Mouse (Mus musculus) kidney, adult 2 months (tissue): Measurements from ENCODE around the gene Mrpl19. TPM values are rescaled to one million over a fixed set of nuclear protein-coding genes. Genes with fewer than 3 reads are reported as not detected.

Experiments
- DNase-seq: peaks from one replicate; pipeline ENCODE4 v3.0.0; 2021
- H3K27ac ChIP-seq: fragments of 200-500 bp; 2 replicates; pipeline ENCODE4 v1.5.1; 2012; ENCODE audit warnings: low read depth, low read length, control low read depth, inconsistent platforms; ENCODE audit not compliant: insufficient read depth
- H3K27me3 ChIP-seq: fragments of 200-500 bp; replicated peaks from 2 replicates; pipeline ENCODE4 v1.6.1; 2012; ENCODE audit warnings: mild to moderate bottlenecking, moderate library complexity, low read length, inconsistent platforms; ENCODE audit not compliant: control insufficient read depth, insufficient read depth
- H3K36me3 ChIP-seq: fragments of 200-500 bp; 2 replicates; pipeline ENCODE4 v1.6.1; 2012; ENCODE audit warnings: mild to moderate bottlenecking, moderate library complexity, low read length, inconsistent platforms; ENCODE audit not compliant: control insufficient read depth, insufficient read depth
- H3K4me1 ChIP-seq: fragments of 200-500 bp; 2 replicates; pipeline ENCODE4 v1.6.1; 2011; ENCODE audit warnings: low read length; ENCODE audit not compliant: control insufficient read depth, insufficient read depth
- H3K4me3 ChIP-seq: fragments of 200-500 bp; 2 replicates; pipeline ENCODE4 v1.5.1; 2011; ENCODE audit warnings: mild to moderate bottlenecking, low read depth, low read length, control low read depth; ENCODE audit not compliant: insufficient read depth
- CTCF ChIP-seq: fragments of 200-500 bp; conservative IDR thresholded peaks from 2 replicates; pipeline ENCODE4 v1.5.1; 2011; ENCODE audit warnings: low read depth, mild to moderate bottlenecking, control low read depth, low read length, moderate library complexity, mixed read lengths; ENCODE audit not compliant: insufficient read depth, insufficient read length
- POLR2A ChIP-seq: fragments of 200-500 bp; IDR thresholded peaks from one replicate; pipeline ENCODE4 v1.6.1; 2011; ENCODE audit warnings: low read depth, low read length, control low read depth
- WGBS: fragments of 180-500 bp; shearing (Covaris S2); methylation state at CpG from one replicate; pipeline ENCODE4 v1.1.7; 2018; 5-methylcytosine and 5-hydroxymethylcytosine counted together
- polyA plus RNA-seq: library from polyadenylated mRNA; depleted of rRNA; stranded (reverse); fragments of >200 nt; gene quantifications from 2 replicates; pipeline ENCODE4 v1.2.3, GENCODE M21; 2012

Mrpl19 gene
- polyA plus RNA-seq, 1 experiment: 4.6 TPM

GRCm38 (mm10) chr6:81986171-81986570, 20.4 kb upstream of the Mrpl19 start:
- DNase-seq: no peak
- Histone ChIP-seq H3K36me3 (no peaks in the 10 kb centered on the region), H3K4me3 (no peak overlapping the region), H3K27ac (peak overlapping the region; percentile 85; the same call in 1 of the 2 replicates), H3K27me3 (no peaks in the 10 kb centered on the region), H3K4me1 (peaks cover 34% of the 10 kb centered on the region)
- 79% methylated on average over 8 of the region's 8 CpGs for WGBS
- no peak for TF ChIP-seq CTCF
- TF ChIP-seq POLR2A: no peak

- Histone ChIP-seq H3K4me1 (no peaks in the 10 kb centered on the region), H3K27ac (no peak overlapping the region), H3K4me3 (no peak overlapping the region), H3K36me3 (no peaks in the 10 kb centered on the region), H3K27me3 (no peaks in the 10 kb centered on the region)
- TF ChIP-seq POLR2A: no peak
- no peak for TF ChIP-seq CTCF
- no peak for DNase-seq
- WGBS: 93% methylated on average over 4 of the region's 4 CpGs
Observed at GRCm38 (mm10) chr6:81979286-81979685, 13.5 kb upstream of the Mrpl19 start.

GRCm38 (mm10) chr6:81975971-81976621, 10.3 kb upstream of the Mrpl19 start:
- H3K36me3 ChIP-seq: no peaks in the 10 kb centered on the region
- no peaks in the 10 kb centered on the region for H3K27me3 ChIP-seq
- no peaks in the 10 kb centered on the region for H3K4me1 ChIP-seq
- no peak overlapping the region for H3K27ac ChIP-seq
- H3K4me3 ChIP-seq: no peak overlapping the region
- 37% methylated on average over 7 of the region's 7 CpGs for WGBS
- no peak for TF ChIP-seq POLR2A
- TF ChIP-seq CTCF: peak; percentile 93
- peak; percentile 82 for DNase-seq

GRCm38 (mm10) chr6:81972595-81972994, 6.8 kb upstream of the Mrpl19 start:
- no peaks in the 10 kb centered on the region for H3K4me1 ChIP-seq
- 62% methylated on average over 8 of the region's 8 CpGs for WGBS
- H3K36me3 ChIP-seq: no peaks in the 10 kb centered on the region
- TF ChIP-seq CTCF (no peak), POLR2A (no peak)
- H3K27ac ChIP-seq: no peak overlapping the region
- H3K4me3 ChIP-seq: no peak overlapping the region
- DNase-seq: no peak
- no peaks in the 10 kb centered on the region for H3K27me3 ChIP-seq

GRCm38 (mm10) chr6:81971196-81971595, 5.4 kb upstream of the Mrpl19 start:
- Histone ChIP-seq H3K4me3 (no peak overlapping the region), H3K4me1 (no peaks in the 10 kb centered on the region), H3K27me3 (no peaks in the 10 kb centered on the region), H3K27ac (no peak overlapping the region), H3K36me3 (no peaks in the 10 kb centered on the region)
- 91% methylated on average over 7 of the region's 7 CpGs for WGBS
- no peak for DNase-seq
- TF ChIP-seq POLR2A: no peak

- Histone ChIP-seq H3K4me3 (peak overlapping the region; percentile 91; the same call in 1 of the 2 replicates), H3K4me1 (peaks cover 3% of the 10 kb centered on the region; the same call in 1 of the 2 replicates), H3K36me3 (no peaks in the 10 kb centered on the region), H3K27ac (no peak overlapping the region), H3K27me3 (no peaks in the 10 kb centered on the region)
- 50% methylated on average over 2 of the region's 2 CpGs for WGBS
- TF ChIP-seq POLR2A: no peak
- no peak for TF ChIP-seq CTCF
- no peak for DNase-seq
Observed at GRCm38 (mm10) chr6:81966068-81966544, 348 bp upstream of the Mrpl19 start.

GRCm38 (mm10) chr6:81960284-81960683, 5.5 kb downstream of the Mrpl19 start:
- 74% methylated on average over 1 of the region's 1 CpGs for WGBS
- H3K27me3 ChIP-seq: no peaks in the 10 kb centered on the region
- no peak overlapping the region for H3K27ac ChIP-seq
- no peak for TF ChIP-seq POLR2A
- 0 out of 2 replicates have a peak, but pooled peaks have one; percentile 22 for TF ChIP-seq CTCF
- DNase-seq: no peak
- H3K36me3 ChIP-seq: peaks cover 3% of the 10 kb centered on the region
- peaks cover 3% of the 10 kb centered on the region; the same call in 1 of the 2 replicates for H3K4me1 ChIP-seq
- no peak overlapping the region for H3K4me3 ChIP-seq
